Mouse (Mus musculus) liver, embryonic 11.5 days (tissue): ENCODE data around the gene Ppfia1. TPM values are rescaled to one million over a fixed set of nuclear protein-coding genes. Genes with fewer than 3 reads are reported as not detected.

Experiments
- ATAC-seq: fragments of 200-750 bp; cut with Nextera tagmentation; replicated peaks from 2 replicates; pipeline ENCODE4 v1.8.0; 2017; ENCODE audit warnings: moderate number of reproducible peaks, mild to moderate bottlenecking, moderate TSS enrichment, moderate library complexity; ENCODE audit not compliant: low FRiP score
- DNase-seq: peaks from one replicate; pipeline ENCODE4 v3.0.0-alpha.2; 2017; ENCODE audit warnings: low spot score
- H3K27ac ChIP-seq: fragments of 300-500 bp; sonication (generic); 2 replicates; pipeline ENCODE4 v1.5.1; 2014; ENCODE audit warnings: mild to moderate bottlenecking, low read depth, low read length, control low read depth
- H3K27me3 ChIP-seq: fragments of 300-500 bp; sonication (generic); replicated peaks from 2 replicates; pipeline ENCODE4 v1.6.1; 2014; ENCODE audit warnings: low read length, mixed read lengths; ENCODE audit not compliant: control insufficient read depth, insufficient read depth
- H3K36me3 ChIP-seq: fragments of 300-500 bp; sonication (generic); 2 replicates; pipeline ENCODE4 v1.6.1; 2014; ENCODE audit warnings: mild to moderate bottlenecking, low read length, moderate library complexity, mixed read lengths; ENCODE audit not compliant: control insufficient read depth, insufficient read depth
- H3K4me1 ChIP-seq: fragments of 300-500 bp; sonication (generic); replicated peaks from 2 replicates; pipeline ENCODE4 v1.6.1; 2014; ENCODE audit warnings: low read length, mixed read lengths; ENCODE audit not compliant: control insufficient read depth, insufficient read depth
- H3K4me2 ChIP-seq: fragments of 300-500 bp; sonication (generic); 2 replicates; pipeline ENCODE4 v1.6.1; 2014; ENCODE audit warnings: mild to moderate bottlenecking, control low read depth, moderate library complexity
- H3K4me3 ChIP-seq: fragments of 300-500 bp; sonication (generic); 2 replicates; pipeline ENCODE4 v1.5.1; 2014; ENCODE audit warnings: low read depth, low read length, control low read depth
- H3K9ac ChIP-seq: fragments of 300-500 bp; sonication (generic); 2 replicates; pipeline ENCODE4 v1.6.1; 2014; ENCODE audit warnings: low read depth, low read length, control low read depth
- H3K9me3 ChIP-seq: fragments of 300-500 bp; sonication (generic); 2 replicates; pipeline ENCODE4 v1.6.1; 2016; ENCODE audit warnings: low read length, inconsistent platforms, mixed read lengths; ENCODE audit not compliant: control insufficient read depth
- WGBS: fragments of 180-500 bp; shearing (Covaris S2); extraction: QIAGEN DNeasy Blood & Tissue Kit; methylation state at CpG from one replicate; pipeline ENCODE4 v1.1.7; 2014; 5-methylcytosine and 5-hydroxymethylcytosine counted together
- polyA plus RNA-seq: library from polyadenylated mRNA; unstranded; fragments of >200 nt; fragmentation: Nextera tagmentation; extraction: Ambion mirVana; gene quantifications from 2 replicates; pipeline ENCODE4 v1.2.1, GENCODE M21; 2014

The Ppfia1 gene
- polyA plus RNA-seq, 1 experiment from 2014 or later = 45.4 TPM

DNA sequence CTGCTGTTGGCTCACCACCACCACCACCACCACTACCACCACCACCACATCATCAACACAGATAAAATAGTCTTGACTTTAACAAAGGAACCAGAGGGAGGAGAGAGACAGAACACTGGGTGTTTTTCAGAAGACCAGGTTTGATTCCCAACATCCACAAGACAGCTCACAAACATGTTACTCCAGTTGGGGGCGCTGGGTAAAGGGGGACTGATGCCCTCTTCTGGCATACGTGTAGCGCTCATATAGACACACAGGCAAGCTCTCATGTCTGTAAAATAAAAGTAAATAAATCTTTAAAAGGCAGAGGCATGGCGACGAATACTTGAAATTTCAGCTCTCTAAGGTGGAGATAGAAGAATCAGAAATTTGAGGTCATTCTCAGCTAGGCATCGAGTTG is 5.0 kb upstream of the Ppfia1 start:
- no peak overlapping the region for H3K27ac ChIP-seq
- 49% methylated on average over 6 of the region's 6 CpGs for WGBS
- ATAC-seq (no peak), DNase-seq (no peak)
- no peak overlapping the region for H3K9ac ChIP-seq
- no peaks in the 10 kb centered on the region for H3K9me3 ChIP-seq
- H3K4me3 ChIP-seq = no peak overlapping the region
- no peak overlapping the region for H3K4me2 ChIP-seq
- no peaks in the 10 kb centered on the region for H3K27me3 ChIP-seq
- no peaks in the 10 kb centered on the region; the same call in 1 of the 2 replicates for H3K4me1 ChIP-seq
- no peaks in the 10 kb centered on the region for H3K36me3 ChIP-seq

DNA sequence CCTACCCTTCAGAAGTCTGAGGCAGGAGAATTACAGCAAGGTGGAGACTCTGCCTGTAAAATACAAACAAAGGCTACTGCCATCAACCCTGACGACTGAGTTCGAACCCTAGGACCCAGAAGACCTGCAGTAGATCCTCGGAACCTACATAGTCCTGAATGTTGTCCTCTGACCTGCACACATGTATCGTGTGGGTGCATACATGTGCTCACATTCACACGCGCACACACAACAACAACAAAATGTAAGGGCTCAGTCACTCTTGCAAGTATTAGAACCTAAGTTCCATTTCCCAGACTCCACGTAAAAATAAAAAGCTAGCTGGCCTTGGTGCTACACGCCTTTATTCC is 569 bp upstream of the Ppfia1 start:
- DNase-seq = no peak
- H3K36me3 ChIP-seq = peaks cover 17% of the 10 kb centered on the region
- H3K4me1 ChIP-seq = peaks cover 26% of the 10 kb centered on the region
- no peaks in the 10 kb centered on the region for H3K27me3 ChIP-seq
- peak; percentile 35 for ATAC-seq
- H3K27ac ChIP-seq = no peak overlapping the region
- peak overlapping the region; percentile 99 for H3K4me3 ChIP-seq
- H3K9me3 ChIP-seq = no peaks in the 10 kb centered on the region
- H3K9ac ChIP-seq = peak overlapping the region; percentile 65
- WGBS = 28% methylated on average over 8 of the region's 8 CpGs
- peak overlapping the region; percentile 92 for H3K4me2 ChIP-seq

DNA sequence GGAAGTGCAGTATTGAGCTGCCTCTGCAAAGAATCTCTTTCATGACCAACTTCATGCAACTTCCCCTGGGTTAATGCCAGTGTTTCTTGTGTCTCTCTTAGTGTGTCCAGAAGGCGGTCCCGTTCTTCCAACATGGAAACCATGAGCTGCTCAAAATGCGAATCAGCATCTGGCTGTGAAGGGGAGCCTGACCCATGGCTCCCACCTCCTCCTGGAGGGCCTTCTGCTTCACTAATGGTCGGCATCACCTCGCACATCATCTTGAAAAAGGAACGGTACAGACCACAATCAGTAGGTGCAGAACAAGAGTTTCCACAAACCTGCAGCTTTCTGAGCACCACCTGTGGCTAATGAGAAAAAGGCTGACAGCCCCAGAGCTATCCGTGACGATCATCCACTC is 1.3 kb downstream of the Ppfia1 start:
- no peak overlapping the region for H3K27ac ChIP-seq
- no peak for ATAC-seq
- peaks cover 26% of the 10 kb centered on the region for H3K4me1 ChIP-seq
- H3K4me3 ChIP-seq = peak overlapping the region; percentile 99
- DNase-seq = no peak
- H3K36me3 ChIP-seq = peaks cover 17% of the 10 kb centered on the region
- H3K9ac ChIP-seq = peak overlapping the region; percentile 95
- no peaks in the 10 kb centered on the region for H3K9me3 ChIP-seq
- no peaks in the 10 kb centered on the region for H3K27me3 ChIP-seq
- 87% methylated on average over 8 of the region's 8 CpGs for WGBS
- H3K4me2 ChIP-seq = peak overlapping the region; percentile 92

DNA sequence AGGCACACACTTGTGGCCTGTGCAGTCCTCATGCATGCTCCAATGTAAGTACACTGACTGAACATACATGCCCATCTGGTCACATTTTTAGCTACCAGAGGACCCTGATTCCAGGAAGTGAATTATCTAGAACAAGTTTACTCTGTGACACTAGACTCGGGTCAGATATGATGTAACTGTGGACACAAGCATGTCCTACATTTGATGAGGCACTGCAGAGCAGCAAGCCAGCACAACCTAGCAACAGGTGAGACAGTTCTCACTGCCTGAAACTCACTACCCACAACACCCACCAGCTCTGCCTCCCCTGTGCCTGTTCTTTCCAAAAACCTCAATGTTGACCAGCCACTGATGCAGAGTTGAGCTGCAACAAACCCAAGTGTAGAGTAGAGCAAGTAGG is 2.7 kb downstream of the Ppfia1 start:
- no peak overlapping the region for H3K4me3 ChIP-seq
- H3K36me3 ChIP-seq = peaks cover 17% of the 10 kb centered on the region
- H3K4me1 ChIP-seq = peaks cover 26% of the 10 kb centered on the region
- H3K4me2 ChIP-seq = peak overlapping the region; percentile 92
- DNase-seq (no peak), ATAC-seq (no peak)
- H3K9me3 ChIP-seq = no peaks in the 10 kb centered on the region
- no peak overlapping the region for H3K27ac ChIP-seq
- H3K9ac ChIP-seq = no peak overlapping the region
- 40% methylated on average over 1 of the region's 1 CpGs for WGBS
- no peaks in the 10 kb centered on the region for H3K27me3 ChIP-seq

DNA sequence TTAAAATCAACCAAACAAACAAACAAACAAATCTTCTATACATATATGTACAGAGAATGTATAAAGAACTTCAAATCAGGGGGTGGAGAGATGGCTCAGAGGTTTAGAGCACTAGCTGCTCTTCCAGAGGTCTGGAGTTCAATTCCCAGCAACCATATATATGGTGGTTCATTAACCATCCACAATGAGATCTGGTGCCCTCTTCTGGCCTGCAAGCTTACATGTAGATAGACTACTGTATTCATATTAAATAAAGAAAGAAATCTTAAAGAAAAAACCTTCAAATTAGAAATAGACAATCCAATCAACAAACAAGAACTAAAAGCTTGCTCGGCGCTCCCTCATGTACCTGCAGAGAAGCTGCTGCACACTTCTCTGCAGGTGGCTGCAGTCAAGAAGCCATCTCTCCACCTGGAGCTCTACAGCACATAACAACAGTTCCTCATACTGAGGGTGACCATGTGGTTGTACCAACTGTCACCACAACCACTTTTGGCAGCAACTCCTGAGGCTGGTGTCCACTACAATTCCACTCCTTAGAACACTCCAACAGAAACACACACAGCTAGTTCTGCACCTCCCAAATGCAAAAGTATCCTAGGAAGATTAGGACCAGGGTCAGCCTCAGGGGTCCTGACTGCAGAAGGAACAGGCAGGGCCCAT is 3.5 kb downstream of the Ppfia1 start:
- no peak overlapping the region; the same call in 1 of the 2 replicates for H3K9ac ChIP-seq
- no peak overlapping the region for H3K27ac ChIP-seq
- WGBS = 91% methylated on average over 2 of the region's 2 CpGs
- DNase-seq (no peak), ATAC-seq (no peak)
- no peaks in the 10 kb centered on the region for H3K27me3 ChIP-seq
- H3K9me3 ChIP-seq = no peaks in the 10 kb centered on the region
- H3K4me1 ChIP-seq = peaks cover 26% of the 10 kb centered on the region
- H3K36me3 ChIP-seq = peaks cover 17% of the 10 kb centered on the region
- H3K4me3 ChIP-seq = no peak overlapping the region
- 0 out of 2 replicates have a peak overlapping the region, but pooled peaks have one; percentile 92 for H3K4me2 ChIP-seq

DNA sequence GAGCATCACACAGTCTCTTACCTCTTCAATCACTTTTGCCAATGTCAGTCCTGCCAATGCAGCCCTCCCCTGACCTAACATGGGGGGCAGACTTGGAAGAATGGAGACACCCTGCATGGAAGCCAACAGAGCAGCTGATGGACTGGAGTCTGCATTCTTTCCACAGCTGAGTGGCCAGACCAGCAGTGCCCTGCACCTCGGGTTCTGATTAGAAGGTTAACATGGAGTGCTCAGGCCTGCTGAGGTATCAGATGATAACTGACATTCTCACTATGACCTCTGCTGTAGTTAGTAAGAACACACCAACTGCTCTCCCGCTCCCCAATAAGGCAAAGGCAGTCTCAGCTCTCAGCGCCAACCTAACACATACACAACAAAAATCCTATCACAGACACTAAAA is 8.3 kb downstream of the Ppfia1 start:
- Histone ChIP-seq H3K4me3 (no peak overlapping the region), H3K4me1 (peaks cover 4% of the 10 kb centered on the region; the same call in 1 of the 2 replicates), H3K27ac (no peak overlapping the region), H3K36me3 (peaks cover 9% of the 10 kb centered on the region), H3K4me2 (no peak overlapping the region), H3K9ac (no peak overlapping the region), H3K9me3 (no peaks in the 10 kb centered on the region), H3K27me3 (no peaks in the 10 kb centered on the region)
- 87% methylated on average over 3 of the region's 3 CpGs for WGBS
- ATAC-seq (no peak), DNase-seq (no peak)

DNA sequence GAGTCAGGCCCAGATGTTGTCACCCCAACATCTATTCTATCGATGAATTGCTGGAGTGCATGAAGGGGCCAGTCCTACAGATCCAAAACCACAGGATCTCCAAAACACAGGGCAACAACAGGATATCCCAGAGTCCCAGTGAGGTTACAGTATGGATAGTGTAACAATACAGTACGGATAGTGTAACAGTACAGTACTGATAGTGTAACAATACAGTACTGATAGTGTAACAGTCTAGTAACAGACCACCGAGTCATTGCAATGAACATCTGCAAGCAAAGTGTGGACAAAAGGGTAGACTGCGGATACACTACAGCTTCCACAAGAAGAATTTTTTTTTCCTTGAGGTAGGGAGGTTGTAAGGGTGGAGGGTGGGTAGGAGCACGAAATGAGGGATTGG is 12.2 kb downstream of the Ppfia1 start:
- 78% methylated on average over 5 of the region's 5 CpGs for WGBS
- no peak overlapping the region for H3K4me2 ChIP-seq
- no peaks in the 10 kb centered on the region; the same call in 1 of the 2 replicates for H3K36me3 ChIP-seq
- no peak overlapping the region for H3K4me3 ChIP-seq
- no peaks in the 10 kb centered on the region for H3K27me3 ChIP-seq
- H3K27ac ChIP-seq = no peak overlapping the region
- DNase-seq (no peak), ATAC-seq (no peak)
- H3K4me1 ChIP-seq = peaks cover 21% of the 10 kb centered on the region
- H3K9me3 ChIP-seq = no peaks in the 10 kb centered on the region
- H3K9ac ChIP-seq = no peak overlapping the region

DNA sequence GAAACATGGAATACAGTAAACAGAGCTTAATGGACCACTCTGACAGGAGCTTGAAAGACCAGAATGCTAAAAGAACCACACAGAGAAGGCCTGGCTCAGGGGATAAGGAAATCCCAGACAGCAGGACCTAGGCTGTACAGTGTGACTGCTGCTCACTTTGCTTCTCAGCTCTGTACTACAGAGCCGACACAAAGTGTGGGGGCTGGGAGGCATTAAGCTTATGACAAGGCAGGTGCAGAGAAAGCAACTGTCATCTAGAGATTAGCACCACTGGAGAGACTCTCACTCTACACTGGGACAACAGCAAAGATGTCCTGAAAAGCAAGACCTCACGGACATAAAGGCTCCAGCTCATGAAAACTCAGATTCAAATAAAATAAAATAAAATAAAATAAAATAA is 14.4 kb downstream of the Ppfia1 start:
- peaks cover 21% of the 10 kb centered on the region for H3K4me1 ChIP-seq
- H3K27ac ChIP-seq = peak overlapping the region; percentile 64
- H3K9me3 ChIP-seq = no peaks in the 10 kb centered on the region
- DNase-seq (no peak), ATAC-seq (peak; percentile 96)
- no peak overlapping the region for H3K9ac ChIP-seq
- H3K36me3 ChIP-seq = no peaks in the 10 kb centered on the region
- H3K4me3 ChIP-seq = no peak overlapping the region
- peak overlapping the region; percentile 26 for H3K4me2 ChIP-seq
- H3K27me3 ChIP-seq = no peaks in the 10 kb centered on the region
- 52% methylated on average over 2 of the region's 2 CpGs for WGBS

DNA sequence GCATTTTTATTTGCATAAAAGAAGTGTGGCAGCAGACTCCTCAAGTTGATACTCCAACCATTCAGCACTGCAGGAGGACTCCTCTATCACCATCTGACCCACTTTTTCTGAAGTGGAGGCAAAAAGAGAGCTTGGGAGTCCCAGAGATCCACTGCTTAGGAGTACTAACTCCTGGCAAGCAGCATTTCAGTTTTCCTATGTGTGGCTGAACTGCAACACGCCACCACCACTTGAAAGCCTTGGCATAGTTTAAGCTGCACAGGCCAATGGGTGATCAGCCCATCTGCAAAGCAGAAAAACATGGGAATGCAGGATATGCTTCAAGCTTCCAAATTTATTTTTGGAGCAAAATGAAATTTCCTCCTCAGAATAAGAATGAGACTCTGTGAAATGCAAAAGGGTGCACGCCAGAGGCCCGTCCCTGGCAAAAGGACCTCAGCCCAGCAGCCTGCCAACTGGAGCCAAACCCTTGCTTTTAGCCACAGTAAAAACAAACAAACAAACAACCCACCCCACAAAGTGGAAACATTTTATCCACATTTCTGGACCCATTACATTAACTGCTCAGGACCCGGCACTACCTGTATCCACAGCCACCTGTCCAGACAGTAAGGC is 15.4 kb downstream of the Ppfia1 start:
- H3K4me1 ChIP-seq = peaks cover 24% of the 10 kb centered on the region
- 93% methylated on average over 4 of the region's 4 CpGs for WGBS

More for the DNA sequence above, 15.4 kb downstream of the Ppfia1 start:
- Histone ChIP-seq H3K9me3 (no peaks in the 10 kb centered on the region), H3K27ac (no peak overlapping the region), H3K4me3 (no peak overlapping the region), H3K27me3 (no peaks in the 10 kb centered on the region), H3K4me2 (no peak overlapping the region), H3K9ac (no peak overlapping the region), H3K36me3 (no peaks in the 10 kb centered on the region)
- ATAC-seq (no peak), DNase-seq (no peak)
